Mouse (Mus musculus): ENCODE data around the gene Pdzd3. TPM values are rescaled to one million over a fixed set of nuclear protein-coding genes. Genes with fewer than 3 reads are reported as not detected.
A peak's percentile ranks its signal among the peaks of the same experiment; 100 is the strongest.

Gene Pdzd3
- polyA plus RNA-seq, 1 experiment from 2014 or later = 0.03 TPM

- CTCF ChIA-PET = interaction anchor here (1.0 to 1.1 kb wide), 2 partner anchors 13 to 17 kb away, joined by 3 read pairs; partner anchors contain the start of gene Ccdc153
- in situ Hi-C loops (cut with MboI; ENCODE audit: low pct_unique_long_range_greater_than_20kb) = loop anchor here (10.0 kb wide), 1 partner anchor 269 kb away; no protein-coding TSS in a partner anchor
- H3K27me3 ChIP-seq = peaks cover 16% of the 10 kb centered on the region
- DNase-seq (ENCODE audit: low read depth, low spot score) = no peak
- ATAC-seq = no peak
- POLR2A ChIA-PET = no interaction called here
- TF ChIP-seq CTCF (IDR thresholded peaks at IDR 0.05) = no peak
Measured at GRCm38 (mm10) chr9:44253441-44253840, 2.2 kb upstream of the Pdzd3 start.

- in situ Hi-C loops (cut with MboI; ENCODE audit: low pct_unique_long_range_greater_than_20kb) = loop anchor here (10.0 kb wide), 1 partner anchor 266 kb away; no protein-coding TSS in a partner anchor
- DNase-seq (ENCODE audit: low read depth, low spot score) = no peak
- POLR2A ChIA-PET = no interaction called here
- no peak for ATAC-seq
- CTCF ChIA-PET = no interaction called here
- peaks cover 21% of the 10 kb centered on the region for H3K27me3 ChIP-seq
- no peak for TF ChIP-seq CTCF (IDR thresholded peaks at IDR 0.05)
Measured at GRCm38 (mm10) chr9:44250445-44250844, 826 bp downstream of the Pdzd3 start.

- no peak for DNase-seq (ENCODE audit: low read depth, low spot score)
Measured at GRCm38 (mm10) chr9:44249181-44250146, 1.8 kb downstream of the Pdzd3 start.

GRCm38 (mm10) chr9:44247907-44248306, 3.4 kb downstream of the Pdzd3 start:
- no peak for ATAC-seq
- H3K27me3 ChIP-seq = peaks cover 14% of the 10 kb centered on the region
- TF ChIP-seq CTCF (IDR thresholded peaks at IDR 0.05) = no peak
- DNase-seq (ENCODE audit: low read depth, low spot score) = no peak
- in situ Hi-C loops (cut with MboI; ENCODE audit: low pct_unique_long_range_greater_than_20kb) = no loop called here
- ChIA-PET CTCF (interaction anchor here (0.8 to 1.5 kb wide), 2 partner anchors 10 to 20 kb away, joined by 3 to 5 read pairs; no protein-coding TSS in a partner anchor), POLR2A (no interaction called here)

More at GRCm38 (mm10) chr9:44249181-44250146, 1.8 kb downstream of the Pdzd3 start:
- in situ Hi-C loops (cut with MboI; ENCODE audit: low pct_unique_long_range_greater_than_20kb) = loop anchor here (10.0 kb wide), 1 partner anchor 265 kb away; no protein-coding TSS in a partner anchor
- ATAC-seq = no peak
- POLR2A ChIA-PET = no interaction called here
- CTCF ChIA-PET = interaction anchor here (1.2 to 1.5 kb wide), 2 partner anchors 11 to 18 kb away, joined by 4 to 5 read pairs; no protein-coding TSS in a partner anchor
- peaks cover 17% of the 10 kb centered on the region for H3K27me3 ChIP-seq
- TF ChIP-seq CTCF (IDR thresholded peaks at IDR 0.05) = no peak

- ATAC-seq = no peak
- peaks cover 12% of the 10 kb centered on the region for H3K27me3 ChIP-seq
- no peak for DNase-seq (ENCODE audit: low read depth, low spot score)
- ChIA-PET CTCF (interaction anchor here (1.5 kb wide), 1 partner anchor 13 kb away, joined by 3 read pairs; no protein-coding TSS in a partner anchor), POLR2A (no interaction called here)
- no peak for TF ChIP-seq CTCF (IDR thresholded peaks at IDR 0.05)
- in situ Hi-C loops (cut with MboI; ENCODE audit: low pct_unique_long_range_greater_than_20kb) = no loop called here
Measured at GRCm38 (mm10) chr9:44243621-44244020, 7.7 kb downstream of the Pdzd3 start.

- POLR2A ChIA-PET = no interaction called here
- CTCF ChIA-PET = interaction anchor here (0.6 kb wide), 1 partner anchor 89 kb away, joined by 3 read pairs; no protein-coding TSS in a partner anchor
- ATAC-seq (no peak), DNase-seq (ENCODE audit: low read depth, low spot score) (no peak)
- no peaks in the 10 kb centered on the region for H3K27me3 ChIP-seq
- in situ Hi-C loops (cut with MboI; ENCODE audit: low pct_unique_long_range_greater_than_20kb) = no loop called here
- no peak for TF ChIP-seq CTCF (IDR thresholded peaks at IDR 0.05)
Measured at GRCm38 (mm10) chr9:44241418-44241817, 9.9 kb downstream of the Pdzd3 start.

- ChIA-PET POLR2A (no interaction called here), CTCF (interaction anchor here (0.9 kb wide), 2 partner anchors 11 to 12 kb away, joined by 3 read pairs; no protein-coding TSS in a partner anchor)
- in situ Hi-C loops (cut with MboI; ENCODE audit: low pct_unique_long_range_greater_than_20kb) = no loop called here
- ATAC-seq (no peak), DNase-seq (ENCODE audit: low read depth, low spot score) (no peak)
- no peak for TF ChIP-seq CTCF (IDR thresholded peaks at IDR 0.05)
- no peaks in the 10 kb centered on the region for H3K27me3 ChIP-seq
Measured at GRCm38 (mm10) chr9:44240911-44241310, 10.4 kb downstream of the Pdzd3 start.

- in situ Hi-C loops (cut with MboI; ENCODE audit: low pct_unique_long_range_greater_than_20kb) = no loop called here
- no peaks in the 10 kb centered on the region for H3K27me3 ChIP-seq
- ATAC-seq = no peak
- ChIA-PET CTCF (interaction anchor here (0.9 to 1.0 kb wide), 3 partner anchors 12 to 17 kb away, joined by 3 to 4 read pairs (median 3); no protein-coding TSS in a partner anchor), POLR2A (no interaction called here)
- TF ChIP-seq CTCF (IDR thresholded peaks at IDR 0.05) = no peak
- DNase-seq (ENCODE audit: low read depth, low spot score) = no peak
Measured at GRCm38 (mm10) chr9:44240399-44240798, 10.9 kb downstream of the Pdzd3 start, which contains the start of gene Ccdc153. Ccdc153 (plus strand) TSS chr9:44240676.

- DNase-seq (ENCODE audit: low read depth, low spot score) = no peak
- ChIA-PET POLR2A (no interaction called here), CTCF (interaction anchor here (1.0 kb wide), 1 partner anchor 18 kb away, joined by 4 read pairs; no protein-coding TSS in a partner anchor)
- no peak for ATAC-seq
- H3K27me3 ChIP-seq = no peaks in the 10 kb centered on the region
- in situ Hi-C loops (cut with MboI; ENCODE audit: low pct_unique_long_range_greater_than_20kb) = loop anchor here (10.0 kb wide), 1 partner anchor 115 kb away; no protein-coding TSS in a partner anchor
- peak; percentile 87 for TF ChIP-seq CTCF (IDR thresholded peaks at IDR 0.05)
Measured at GRCm38 (mm10) chr9:44239447-44239846, 11.8 kb downstream of the Pdzd3 start.

- in situ Hi-C loops (cut with MboI; ENCODE audit: low pct_unique_long_range_greater_than_20kb) = loop anchor here (10.0 kb wide), 1 partner anchor 114 kb away; no protein-coding TSS in a partner anchor
- no peak for TF ChIP-seq CTCF (IDR thresholded peaks at IDR 0.05)
- CTCF ChIA-PET = interaction anchor here (1.3 to 1.5 kb wide), 3 partner anchors 10 to 17 kb away, joined by 3 to 5 read pairs (median 3); no protein-coding TSS in a partner anchor
- DNase-seq (ENCODE audit: low read depth, low spot score) (no peak), ATAC-seq (no peak)
- H3K27me3 ChIP-seq = no peaks in the 10 kb centered on the region
- POLR2A ChIA-PET = no interaction called here
Measured at GRCm38 (mm10) chr9:44238501-44239190, 12.6 kb downstream of the Pdzd3 start.

Data from Patski (cell line).